Comparison of ENCODE assay signal across 21 mouse cellular contexts in genomic region chr14:61879416-61879815, GRCm38 (mm10).
"Had no signal": no experiment of that assay in that cellular context is flagged by ENCODE, and none has a peak within 500 bp of the region (broad histone marks: within the 10 kb centered on the region; RNA-seq: fewer than 3 reads in every experiment).

No protein-coding gene starts in this region.

- H3K9ac ChIP-seq: limb, embryonic 12.5 days; limb, embryonic 15.5 days; liver, embryonic 14.5 days; liver, postnatal 0 days; lung, embryonic 14.5 days; midbrain, embryonic 13.5 days; neural tube, embryonic 13.5 days had no signal

- H3K36me3 ChIP-seq: limb, embryonic 12.5 days; limb, embryonic 15.5 days; midbrain, embryonic 13.5 days; neural tube, embryonic 13.5 days had no signal

- DNase-seq: left cerebral cortex, postnatal 4 days; liver, postnatal 0 days; lung, embryonic 14.5 days; retina, postnatal 1 day; right cerebral cortex, postnatal 4 days; thymus, adult 2 months; thymus, postnatal 14 days; thymus, postnatal 4 days had no signal

- H3K9me3 ChIP-seq: limb, embryonic 12.5 days; limb, embryonic 15.5 days; midbrain, embryonic 13.5 days; neural tube, embryonic 13.5 days had no signal

- H3K4me3 ChIP-seq: limb, embryonic 12.5 days; limb, embryonic 15.5 days; midbrain, embryonic 13.5 days; myocyte; neural tube, embryonic 13.5 days had no signal

- H3K4me2 ChIP-seq: limb, embryonic 12.5 days; limb, embryonic 15.5 days; liver, embryonic 11.5 days; lung, embryonic 14.5 days; midbrain, embryonic 13.5 days; neural tube, embryonic 13.5 days had no signal

- H3K4me1 ChIP-seq: midbrain, embryonic 13.5 days; neural tube, embryonic 13.5 days had no signal

- H3K27me3 ChIP-seq: limb, embryonic 12.5 days; limb, embryonic 15.5 days; midbrain, embryonic 13.5 days; neural tube, embryonic 13.5 days had no signal

- H3K27ac ChIP-seq: hindbrain, postnatal 0 days; limb, embryonic 12.5 days; limb, embryonic 15.5 days; liver, embryonic 14.5 days; macrophage; midbrain, embryonic 13.5 days; neural tube, embryonic 13.5 days; stomach, postnatal 0 days had no signal

- ATAC-seq: hindbrain, postnatal 0 days; inflammation-experienced regulatory T-cells, adult 6 months; liver, postnatal 0 days; lung, postnatal 0 days; midbrain, embryonic 13.5 days; midbrain, embryonic 16.5 days had no signal
